Mouse (Mus musculus) liver, embryonic 15.5 days (tissue): ENCODE results near the gene Acly. TPM values are rescaled to one million over a fixed set of nuclear protein-coding genes. Genes with fewer than 3 reads are reported as not detected.
A peak's percentile ranks its signal among the peaks of the same experiment; 100 is the strongest.

Experiments
- ATAC-seq: fragments of 200-750 bp; cut with Nextera tagmentation; 2 replicates; pipeline ENCODE4 v1.8.0; 2017; ENCODE audit warnings: moderate number of reproducible peaks, mild to moderate bottlenecking, moderate library complexity; ENCODE audit not compliant: insufficient read depth
- H3K27ac ChIP-seq: fragments of 300-500 bp; sonication (generic); replicated peaks from 2 replicates; pipeline ENCODE4 v1.5.1; 2015; ENCODE audit warnings: mild to moderate bottlenecking, inconsistent platforms
- H3K27me3 ChIP-seq: fragments of 300-500 bp; sonication (generic); 2 replicates; pipeline ENCODE4 v1.6.1; 2015; ENCODE audit warnings: mild to moderate bottlenecking, inconsistent platforms
- H3K36me3 ChIP-seq: fragments of 300-500 bp; sonication (generic); replicated peaks from 2 replicates; pipeline ENCODE4 v1.6.1; 2015; ENCODE audit warnings: moderate library complexity, mild to moderate bottlenecking, inconsistent platforms
- H3K4me1 ChIP-seq: fragments of 300-500 bp; sonication (generic); replicated peaks from 2 replicates; pipeline ENCODE4 v1.6.1; 2015; ENCODE audit warnings: inconsistent platforms
- H3K4me2 ChIP-seq: fragments of 300-500 bp; sonication (generic); 2 replicates; pipeline ENCODE4 v1.6.1; 2015; ENCODE audit warnings: moderate library complexity, mild to moderate bottlenecking, inconsistent platforms
- H3K4me3 ChIP-seq: fragments of 300-500 bp; sonication (generic); replicated peaks from 2 replicates; pipeline ENCODE4 v1.5.1; 2015; ENCODE audit warnings: mild to moderate bottlenecking, inconsistent platforms
- H3K9ac ChIP-seq: fragments of 300-500 bp; sonication (generic); 2 replicates; pipeline ENCODE4 v1.6.1; 2015; ENCODE audit warnings: moderate library complexity, mild to moderate bottlenecking, inconsistent platforms
- H3K9me3 ChIP-seq: fragments of 300-500 bp; sonication (generic); replicated peaks from 2 replicates; pipeline ENCODE4 v1.6.1; 2016; ENCODE audit warnings: inconsistent platforms
- WGBS: fragments of 180-500 bp; shearing (Covaris S2); methylation state at CpG from one replicate; pipeline ENCODE4 v1.1.7; 2015; ENCODE audit warnings: mixed read lengths; ENCODE audit not compliant: insufficient replicate concordance; 5-methylcytosine and 5-hydroxymethylcytosine counted together
- polyA plus RNA-seq: library from polyadenylated mRNA; unstranded; fragments of >200 nt; fragmentation: Nextera tagmentation; extraction: Ambion mirVana; gene quantifications from 2 replicates; pipeline ENCODE4 v1.2.1, GENCODE M21; 2015

Acly gene
- polyA plus RNA-seq, 1 experiment from 2014 or later: 103 TPM

DNA sequence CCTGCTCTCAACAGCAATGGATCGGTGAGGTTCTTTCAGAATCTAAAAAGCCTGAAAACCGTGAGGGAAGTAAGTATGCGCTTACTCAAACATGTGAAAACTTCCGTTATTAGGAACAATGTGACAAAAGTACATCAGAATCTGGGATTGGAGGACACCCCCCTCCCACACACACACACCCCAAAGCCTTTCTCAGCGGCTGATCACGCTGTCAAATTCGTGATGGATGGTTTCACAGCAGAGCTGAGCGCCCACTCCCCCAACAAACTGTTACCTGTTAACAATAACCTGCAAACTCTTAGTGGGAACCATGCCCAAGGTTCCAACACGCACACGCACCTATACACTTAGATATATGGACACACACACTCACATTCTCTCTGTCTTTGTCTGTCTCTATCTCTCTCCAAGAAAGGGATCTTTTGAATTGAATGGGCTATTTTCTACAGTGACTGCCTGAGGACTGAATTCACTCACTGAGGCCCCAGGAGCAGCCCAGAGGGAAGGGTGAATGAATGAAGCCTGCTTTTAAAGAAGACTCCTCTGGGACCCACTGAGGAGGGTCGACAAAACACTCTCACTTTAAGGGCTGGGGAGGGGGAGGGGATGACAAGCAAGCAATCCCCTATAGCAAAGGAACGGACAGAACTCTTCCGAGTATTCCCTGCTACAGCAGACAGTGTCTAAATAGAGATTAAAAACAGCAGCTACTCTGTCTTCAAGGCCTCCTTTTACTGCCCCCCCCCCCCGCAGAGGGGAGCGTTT lies 1.6 kb downstream of the Acly start:
- Histone ChIP-seq H3K27ac (no peak overlapping the region), H3K9me3 (no peaks in the 10 kb centered on the region), H3K9ac (peak overlapping the region; percentile 82), H3K4me3 (peak overlapping the region; percentile 83), H3K4me1 (peaks cover 50% of the 10 kb centered on the region), H3K36me3 (peaks cover 33% of the 10 kb centered on the region), H3K27me3 (no peaks in the 10 kb centered on the region), H3K4me2 (peak overlapping the region; percentile 93)
- WGBS: 35% methylated on average over 15 of the region's 15 CpGs
- ATAC-seq: no peak

DNA sequence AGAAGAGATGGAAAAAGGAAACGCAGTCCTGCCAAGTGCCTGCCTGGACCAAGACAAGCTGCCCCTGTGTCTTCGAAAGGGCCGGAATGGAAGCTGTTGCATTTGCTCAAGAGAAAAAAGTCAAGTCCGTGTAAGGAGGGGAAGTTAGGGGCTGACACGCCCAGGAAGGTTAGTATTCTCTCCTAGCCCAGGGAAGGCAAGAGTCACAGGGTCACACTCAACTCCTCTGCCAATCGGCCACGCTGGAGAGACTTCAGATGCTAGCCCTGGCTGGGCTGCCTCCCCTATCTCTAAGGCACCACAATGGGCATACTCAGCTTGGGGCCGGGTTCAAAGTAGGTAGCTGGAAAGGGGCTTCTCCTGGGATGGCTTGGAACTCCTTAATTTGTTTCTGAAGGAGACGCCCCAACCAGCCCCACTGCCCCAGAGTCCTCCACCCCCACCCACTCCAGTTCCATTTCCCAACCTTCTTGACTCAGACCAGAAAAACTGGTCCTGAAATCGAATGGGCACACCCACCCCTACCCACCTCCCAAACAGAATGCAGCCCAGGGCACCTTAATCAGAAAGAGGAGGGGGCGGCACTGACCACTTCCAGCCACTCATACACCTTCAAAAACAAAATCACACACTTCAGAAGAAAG lies 2.7 kb downstream of the Acly start:
- no peak overlapping the region for H3K9ac ChIP-seq
- H3K4me2 ChIP-seq: peak overlapping the region; percentile 93
- peaks cover 45% of the 10 kb centered on the region for H3K36me3 ChIP-seq
- no peak overlapping the region for H3K4me3 ChIP-seq
- H3K9me3 ChIP-seq: no peaks in the 10 kb centered on the region
- peak overlapping the region; percentile 48 for H3K27ac ChIP-seq
- peaks cover 47% of the 10 kb centered on the region for H3K4me1 ChIP-seq
- no peaks in the 10 kb centered on the region for H3K27me3 ChIP-seq
- no peak for ATAC-seq
- WGBS: 49% methylated on average over 11 of the region's 11 CpGs

DNA sequence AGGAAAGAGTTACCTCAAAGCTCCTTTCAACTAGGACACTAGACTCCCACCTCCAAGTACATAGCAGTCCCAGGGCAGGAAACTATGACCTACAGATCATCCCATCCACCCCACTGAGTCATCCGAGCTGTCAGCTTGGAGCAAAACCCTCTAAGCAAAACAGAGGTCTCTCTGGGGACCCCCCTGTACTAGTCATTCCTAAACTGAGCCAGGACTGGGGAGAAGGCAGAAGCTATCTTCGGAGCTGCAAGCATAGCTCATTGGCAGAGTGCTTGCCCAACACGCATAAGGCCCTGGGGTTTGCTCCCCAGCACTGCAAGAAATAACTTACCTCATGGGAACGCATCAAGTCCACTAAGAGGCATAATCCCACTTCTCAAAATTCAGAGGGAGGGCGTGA lies 3.4 kb downstream of the Acly start:
- Histone ChIP-seq H3K27ac (peak overlapping the region; percentile 48; the same call in 1 of the 2 replicates), H3K4me2 (peak overlapping the region; percentile 93; the same call in 1 of the 2 replicates), H3K36me3 (peaks cover 52% of the 10 kb centered on the region), H3K27me3 (no peaks in the 10 kb centered on the region), H3K4me3 (no peak overlapping the region), H3K9me3 (no peaks in the 10 kb centered on the region), H3K4me1 (peaks cover 50% of the 10 kb centered on the region), H3K9ac (no peak overlapping the region)
- WGBS: 71% methylated on average over 5 of the region's 5 CpGs
- no peak for ATAC-seq

DNA sequence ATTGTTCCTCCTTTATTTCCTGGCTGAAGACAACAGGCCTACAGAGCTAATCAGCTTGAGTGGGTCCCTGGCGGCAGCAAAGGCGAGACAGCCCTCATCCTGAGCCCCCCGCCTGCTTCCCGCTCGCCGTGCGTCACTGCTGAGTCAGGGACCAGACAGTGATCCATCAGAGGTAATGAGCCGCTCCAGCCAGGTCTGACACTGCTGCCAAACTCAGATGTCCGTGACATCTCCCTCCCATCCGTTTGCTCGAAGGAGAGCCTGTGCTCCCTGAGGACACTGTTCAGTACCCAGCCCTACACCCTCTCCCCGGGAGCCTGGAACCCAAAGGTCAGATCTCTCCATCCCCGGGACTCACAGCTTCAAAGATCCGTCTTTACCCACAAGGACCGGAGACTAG lies 7.0 kb downstream of the Acly start:
- Histone ChIP-seq H3K9ac (no peak overlapping the region), H3K27ac (0 out of 2 replicates have a peak overlapping the region, but pooled peaks have one; percentile 6), H3K36me3 (peaks cover 85% of the 10 kb centered on the region), H3K27me3 (no peaks in the 10 kb centered on the region), H3K4me2 (no peak overlapping the region), H3K4me3 (no peak overlapping the region), H3K9me3 (no peaks in the 10 kb centered on the region), H3K4me1 (peaks cover 29% of the 10 kb centered on the region)
- WGBS: 79% methylated on average over 15 of the region's 15 CpGs
- ATAC-seq: no peak

DNA sequence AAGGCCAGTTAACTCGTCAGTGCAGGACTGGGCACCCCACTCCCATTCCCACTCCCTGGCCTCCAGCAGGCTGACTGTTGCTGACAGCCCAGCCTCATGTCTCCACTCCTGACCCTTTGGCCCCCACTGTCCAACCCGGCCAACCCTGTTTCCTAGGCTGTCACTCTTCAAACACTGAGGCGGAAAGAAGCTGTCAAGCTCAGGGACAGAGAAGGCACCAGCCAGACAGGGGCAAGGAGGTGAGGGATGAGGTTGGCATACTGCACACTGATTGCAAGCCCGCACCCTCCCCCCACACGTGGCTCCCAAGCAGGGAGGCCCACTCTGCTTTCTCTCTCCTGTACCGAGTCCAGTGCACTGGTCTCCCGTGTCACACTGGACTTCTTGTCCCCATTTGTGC lies 8.6 kb downstream of the Acly start:
- Histone ChIP-seq H3K4me1 (peaks cover 13% of the 10 kb centered on the region; the same call in 1 of the 2 replicates), H3K4me2 (no peak overlapping the region), H3K9ac (no peak overlapping the region), H3K4me3 (no peak overlapping the region), H3K27ac (no peak overlapping the region), H3K36me3 (peaks cover 98% of the 10 kb centered on the region), H3K27me3 (no peaks in the 10 kb centered on the region), H3K9me3 (no peaks in the 10 kb centered on the region)
- 65% methylated on average over 7 of the region's 7 CpGs for WGBS
- ATAC-seq: no peak

DNA sequence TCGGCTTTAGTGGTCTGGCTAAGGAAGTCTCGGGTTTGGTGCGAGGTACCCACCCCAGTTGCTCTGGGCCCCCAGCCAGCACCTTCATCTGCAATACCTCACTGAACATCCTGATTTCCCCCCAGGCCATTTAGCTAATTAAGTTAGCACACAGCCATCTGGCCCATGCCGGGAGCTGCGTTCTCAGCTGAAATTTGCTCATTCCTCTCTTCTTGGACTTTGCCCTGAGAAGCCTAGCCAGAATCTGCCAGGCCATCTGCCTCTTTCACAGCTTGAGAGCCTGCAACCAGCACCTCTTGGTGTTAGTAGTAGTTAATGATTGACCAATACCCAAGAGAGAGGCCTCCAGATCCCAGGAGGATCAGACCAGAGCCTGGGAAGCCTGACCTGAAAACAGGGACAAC lies 9.6 kb downstream of the Acly start:
- peak; percentile 78; the same call in 1 of the 2 replicates for ATAC-seq

DNA sequence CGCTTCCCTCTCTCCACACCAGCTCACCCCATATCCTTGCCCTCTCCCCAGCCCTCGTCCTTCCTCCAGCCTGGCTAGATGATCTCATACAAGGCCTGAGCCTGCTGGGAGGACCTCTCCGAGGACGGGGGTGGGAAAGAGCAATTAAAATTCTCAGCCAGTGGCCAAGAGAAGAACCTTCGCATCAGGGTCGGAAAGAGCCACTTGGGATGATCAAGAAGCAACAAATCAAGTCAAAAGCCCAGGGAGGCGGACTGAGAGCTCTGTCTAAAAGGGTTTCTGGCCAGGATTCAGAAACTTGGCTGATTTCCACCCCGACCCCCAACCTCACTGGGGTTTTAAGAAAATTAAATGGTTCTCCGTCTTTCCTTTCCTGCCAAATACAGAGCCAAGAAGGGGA lies 11.5 kb downstream of the Acly start:
- H3K9ac ChIP-seq: no peak overlapping the region
- ATAC-seq: no peak
- no peak overlapping the region for H3K4me2 ChIP-seq
- H3K9me3 ChIP-seq: no peaks in the 10 kb centered on the region
- H3K4me3 ChIP-seq: no peak overlapping the region
- peaks cover 7% of the 10 kb centered on the region; the same call in 1 of the 2 replicates for H3K4me1 ChIP-seq
- peaks cover 96% of the 10 kb centered on the region for H3K36me3 ChIP-seq
- no peaks in the 10 kb centered on the region for H3K27me3 ChIP-seq
- 71% methylated on average over 9 of the region's 9 CpGs for WGBS
- no peak overlapping the region for H3K27ac ChIP-seq

More for the DNA sequence above, 9.6 kb downstream of the Acly start:
- Histone ChIP-seq H3K36me3 (peaks cover 98% of the 10 kb centered on the region), H3K9ac (no peak overlapping the region), H3K4me3 (no peak overlapping the region), H3K4me1 (peaks cover 10% of the 10 kb centered on the region; the same call in 1 of the 2 replicates), H3K9me3 (no peaks in the 10 kb centered on the region), H3K27me3 (no peaks in the 10 kb centered on the region), H3K27ac (peak overlapping the region; percentile 48), H3K4me2 (peak overlapping the region; percentile 23; the same call in 1 of the 2 replicates)
- 79% methylated on average over 5 of the region's 5 CpGs for WGBS

DNA sequence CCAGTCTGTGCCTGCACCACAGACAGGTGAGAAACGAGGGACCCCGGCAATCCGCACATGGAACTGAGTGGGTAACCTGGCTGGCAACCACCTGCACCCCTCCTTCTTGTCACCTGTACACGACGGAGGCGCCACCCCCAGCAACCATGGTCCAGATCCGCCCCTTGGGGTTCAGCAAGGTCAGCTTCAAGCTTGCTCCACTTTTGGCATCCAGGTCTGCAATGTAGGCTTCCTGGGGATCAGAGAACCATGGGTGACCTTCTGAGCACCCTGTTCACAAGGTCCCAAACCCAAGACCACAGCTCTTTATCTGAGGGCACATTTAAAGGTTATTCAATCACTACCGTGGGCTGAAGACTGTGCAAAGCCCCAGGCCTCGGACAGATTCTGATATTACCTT lies 12.0 kb downstream of the Acly start:
- ATAC-seq: no peak
- WGBS: 84% methylated on average over 9 of the region's 9 CpGs
- peaks cover 96% of the 10 kb centered on the region for H3K36me3 ChIP-seq

DNA sequence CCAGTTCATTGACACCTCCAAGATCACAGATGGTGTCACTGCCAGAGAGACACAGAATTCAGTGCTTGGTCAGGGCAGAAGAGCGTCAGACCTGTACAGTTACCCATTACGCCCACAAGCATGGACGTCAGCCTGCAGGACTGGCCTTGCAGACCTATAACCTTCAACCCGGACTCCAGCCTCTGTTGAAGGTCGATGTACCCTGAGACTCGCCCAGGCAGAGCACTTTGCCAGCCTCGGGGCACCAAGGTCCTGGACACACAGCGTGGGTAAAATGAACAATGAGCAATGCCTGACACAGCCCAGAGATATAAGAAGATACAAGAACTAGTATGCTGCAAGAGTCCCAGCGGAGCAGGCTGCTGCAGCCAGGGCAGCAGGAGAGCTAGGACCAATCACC lies 12.7 kb downstream of the Acly start:
- 81% methylated on average over 9 of the region's 9 CpGs for WGBS
- H3K4me2 ChIP-seq: no peak overlapping the region
- peaks cover 7% of the 10 kb centered on the region; the same call in 1 of the 2 replicates for H3K4me1 ChIP-seq
- no peaks in the 10 kb centered on the region for H3K27me3 ChIP-seq
- H3K4me3 ChIP-seq: no peak overlapping the region
- H3K9me3 ChIP-seq: no peaks in the 10 kb centered on the region
- no peak overlapping the region for H3K9ac ChIP-seq
- H3K36me3 ChIP-seq: peaks cover 94% of the 10 kb centered on the region
- no peak for ATAC-seq
- no peak overlapping the region for H3K27ac ChIP-seq

More for the DNA sequence above, 12.0 kb downstream of the Acly start:
- Histone ChIP-seq H3K4me2 (no peak overlapping the region), H3K9ac (no peak overlapping the region), H3K4me1 (peaks cover 7% of the 10 kb centered on the region; the same call in 1 of the 2 replicates), H3K27ac (no peak overlapping the region), H3K27me3 (no peaks in the 10 kb centered on the region), H3K9me3 (no peaks in the 10 kb centered on the region), H3K4me3 (no peak overlapping the region)

DNA sequence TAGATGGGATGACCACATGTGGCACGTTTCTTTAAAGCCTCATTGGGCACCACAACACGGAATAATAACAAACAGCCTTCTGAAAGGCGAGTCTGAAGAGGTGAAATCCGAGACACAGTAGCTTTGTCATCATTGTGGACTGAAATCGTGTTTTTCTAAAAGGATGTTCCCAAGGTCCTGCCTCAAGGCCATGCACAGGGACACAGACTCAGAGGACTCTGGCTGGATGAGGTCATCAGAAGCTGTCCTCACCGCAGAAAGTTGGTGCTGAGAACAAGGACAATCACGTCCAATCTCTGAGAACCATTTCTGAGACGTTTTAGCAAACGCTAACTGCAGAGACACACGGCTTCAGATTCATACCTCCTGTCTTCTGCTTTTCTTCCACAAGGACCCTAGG lies 14.1 kb downstream of the Acly start:
- Histone ChIP-seq H3K36me3 (peaks cover 86% of the 10 kb centered on the region), H3K4me2 (no peak overlapping the region)
- WGBS: 70% methylated on average over 10 of the region's 10 CpGs

DNA sequence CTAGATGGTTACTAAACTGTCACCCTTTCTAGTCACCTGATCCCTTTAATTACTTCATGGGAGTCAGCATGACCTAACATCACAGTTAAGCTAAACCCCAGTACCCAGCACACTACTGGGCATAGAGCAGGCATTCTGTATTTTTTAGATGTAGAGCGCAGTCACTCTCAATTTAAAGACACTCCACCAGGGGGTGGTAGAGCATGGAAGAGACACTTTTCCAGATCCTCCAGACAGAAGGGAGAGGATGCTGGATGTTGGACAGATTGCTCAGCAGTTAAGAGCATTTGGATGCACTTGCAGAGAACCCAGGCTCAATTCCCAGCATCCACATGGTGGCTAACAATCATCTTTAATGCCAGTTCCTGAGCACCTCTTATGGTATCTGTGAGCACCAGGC lies 15.4 kb downstream of the Acly start:
- no peak overlapping the region for H3K27ac ChIP-seq
- no peaks in the 10 kb centered on the region for H3K9me3 ChIP-seq
- H3K4me3 ChIP-seq: no peak overlapping the region
- H3K27me3 ChIP-seq: no peaks in the 10 kb centered on the region
- no peak for ATAC-seq
- no peak overlapping the region for H3K9ac ChIP-seq
- H3K36me3 ChIP-seq: peaks cover 85% of the 10 kb centered on the region
- no peak overlapping the region for H3K4me2 ChIP-seq
- H3K4me1 ChIP-seq: no peaks in the 10 kb centered on the region
- 83% methylated on average over 1 of the region's 1 CpGs for whole genome bisulfite sequencing

More for the DNA sequence above, 14.1 kb downstream of the Acly start:
- Histone ChIP-seq H3K9ac (no peak overlapping the region), H3K27ac (no peak overlapping the region), H3K4me3 (no peak overlapping the region), H3K4me1 (no peaks in the 10 kb centered on the region), H3K9me3 (no peaks in the 10 kb centered on the region), H3K27me3 (no peaks in the 10 kb centered on the region)
- ATAC-seq: no peak
